Mouse (Mus musculus) lung, postnatal 36 days (tissue): ENCODE measurements around the gene Sec24a.
"Not testable (repeated sequence)": the region's sequence is repeated elsewhere in the genome, so short reads cannot be mapped to it uniquely, and the experiment has no call there.

ENCODE experiments used
- DNase-seq: peaks from one replicate; pipeline ENCODE4 v3.0.0; 2022; ENCODE audit warnings: mixed read lengths

The Sec24a gene

DNA sequence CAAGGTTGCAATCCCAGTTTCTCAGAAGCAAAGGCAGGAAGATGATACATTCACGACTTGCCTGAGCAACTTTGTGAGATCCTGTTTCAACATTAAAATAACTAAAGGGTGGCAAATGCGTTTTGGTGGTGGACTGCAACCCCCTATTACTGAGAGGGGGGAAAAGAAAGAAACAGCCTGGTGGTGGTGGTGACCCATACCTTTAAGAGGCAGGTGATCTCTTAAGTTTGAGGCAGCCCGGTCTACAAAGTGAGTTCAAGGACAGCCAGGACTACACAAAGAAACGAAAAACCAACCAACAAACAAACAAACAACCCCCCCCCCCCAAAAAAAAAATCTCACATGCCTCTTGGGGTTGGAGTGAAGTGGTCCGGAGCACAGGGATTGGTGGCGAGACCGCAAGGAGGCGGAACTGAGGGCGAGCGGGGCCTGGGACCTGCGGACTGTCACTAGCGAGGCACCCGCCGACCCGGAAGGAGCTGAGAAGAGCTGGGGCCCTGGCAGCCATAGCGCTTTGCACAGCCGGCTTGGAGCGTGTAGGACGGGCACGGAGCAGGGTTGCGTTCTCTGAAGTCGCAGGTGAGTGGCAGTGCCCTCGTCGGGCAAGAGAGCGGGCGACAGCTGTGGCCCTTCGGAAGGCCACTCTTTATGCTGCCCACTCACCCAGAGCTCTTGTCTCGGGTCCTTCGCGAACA is at the start of gene Sec24a, which contains the start of gene Sar1b:
Gene Sec24a (minus strand): TSS at position 422 of the 695 bp plus-strand sequence.
Gene Sar1b (plus strand): TSS at position 475 of the 695 bp plus-strand sequence.
- DNase-seq, result peak; percentile 82

DNA sequence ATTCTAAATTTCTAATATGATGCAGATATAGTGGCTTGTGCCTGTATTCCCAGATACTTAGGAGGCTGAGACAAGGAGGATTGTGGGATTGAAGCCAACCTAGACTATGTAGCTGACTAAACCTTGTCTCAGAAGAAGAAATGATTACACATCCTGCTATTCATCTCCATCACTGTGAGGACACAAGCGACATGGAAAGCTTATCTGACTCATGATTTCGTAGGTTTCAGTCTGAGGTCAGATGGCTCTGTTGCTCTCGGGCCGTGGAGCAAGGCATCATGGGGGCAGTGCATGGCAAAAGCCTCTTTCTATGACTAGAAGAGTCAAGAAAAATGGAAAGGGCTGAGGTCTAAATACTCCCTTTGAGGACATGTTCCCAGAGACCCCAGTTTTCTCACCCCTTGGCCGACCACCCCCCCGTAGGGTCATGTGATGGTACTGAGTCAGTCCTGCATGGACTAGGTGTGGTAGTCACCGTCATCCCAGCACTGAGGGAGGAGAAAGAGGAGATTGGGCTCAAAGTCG is 48.6 kb upstream of the Sec24a start:
- DNase-seq, result no peak

DNA sequence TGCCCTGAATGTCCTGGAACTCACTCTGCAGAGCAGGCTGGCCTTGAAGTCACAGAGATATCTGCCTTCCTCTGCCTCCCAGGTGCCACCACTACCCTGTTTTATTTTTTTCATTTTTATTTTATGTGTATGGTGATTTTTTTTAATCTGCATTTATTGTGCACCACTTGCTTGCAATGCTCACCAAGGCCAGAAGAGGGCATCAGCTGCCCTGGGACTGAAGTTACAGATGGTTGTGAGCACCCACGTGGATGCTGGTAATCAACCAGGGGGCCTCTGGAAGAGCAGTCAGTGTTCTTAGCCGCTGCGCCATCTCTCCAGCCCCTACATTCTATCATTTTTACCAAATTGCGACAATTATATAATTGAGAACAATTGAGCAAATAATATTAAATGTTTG is 47.8 kb upstream of the Sec24a start:
- DNase-seq, result peak; percentile 30

DNA sequence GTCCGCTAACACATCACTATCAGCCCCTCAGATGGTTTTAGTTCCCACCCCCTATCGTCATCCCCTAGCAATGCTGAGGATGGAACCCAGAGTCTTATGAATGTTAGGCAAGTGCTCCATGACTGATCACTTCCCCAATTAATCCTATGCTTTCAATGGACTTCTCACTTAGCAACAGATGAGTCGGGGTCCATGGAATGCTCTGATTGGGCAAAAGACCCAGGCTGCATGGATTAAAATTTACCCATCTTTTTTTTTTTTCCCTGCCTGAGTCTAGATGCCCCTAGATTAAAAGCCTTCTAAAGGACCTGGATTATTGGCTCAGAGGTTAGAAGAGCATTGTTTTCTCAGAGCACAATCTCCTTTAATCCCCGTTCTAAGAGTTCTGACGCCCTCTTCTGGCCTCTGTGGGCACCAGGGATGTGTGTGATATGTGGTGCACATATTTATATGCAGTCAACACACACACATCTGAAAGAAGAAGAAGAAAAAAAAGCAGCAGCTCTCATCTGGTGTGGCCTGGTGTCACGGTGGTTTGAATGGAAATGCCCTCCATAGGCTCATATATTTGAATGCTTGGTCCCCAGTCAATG is 46.3 kb upstream of the Sec24a start:
- peak; percentile 83 for DNase-seq

DNA sequence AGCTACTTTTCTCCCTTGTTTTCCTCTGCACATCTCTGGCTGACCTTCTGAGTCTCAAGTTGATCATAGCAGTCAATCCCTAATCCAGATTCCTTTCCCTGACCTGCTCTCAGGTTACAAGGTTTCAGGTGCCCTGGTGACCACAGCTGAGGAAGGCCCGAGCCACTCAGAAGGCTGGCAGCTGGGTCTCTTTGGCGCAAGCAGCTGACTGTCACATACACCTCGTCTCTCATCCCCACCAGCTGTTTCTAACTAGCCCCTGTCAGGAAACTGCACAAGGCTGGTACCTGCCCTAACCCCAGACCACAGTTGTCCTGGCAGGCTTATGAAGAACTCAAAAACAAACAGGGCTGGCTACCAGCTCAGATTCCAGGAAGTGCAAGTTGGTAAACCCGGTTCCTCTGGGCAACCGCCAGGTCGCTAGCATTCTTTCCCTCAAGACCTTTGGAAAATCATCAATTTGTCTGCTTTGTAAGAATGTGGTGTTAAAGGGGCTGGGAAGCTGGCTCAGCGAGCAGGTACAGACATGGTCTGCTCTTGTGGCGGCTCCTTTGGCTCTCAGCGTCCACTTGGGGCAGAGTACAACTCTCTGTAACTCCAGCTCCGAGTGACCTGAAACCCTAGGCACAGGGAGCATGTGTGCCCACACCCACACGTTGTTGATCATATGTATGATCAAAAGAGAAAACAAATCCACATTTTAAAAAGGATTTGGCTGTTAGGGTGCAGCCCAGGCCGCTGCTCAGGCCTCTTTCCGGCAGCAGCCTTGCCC is 43.9 kb upstream of the Sec24a start:
- peak; percentile 33 for DNase-seq

GRCm38 (mm10) chr11:51805221-51805981 is 42.0 kb upstream of the Sec24a start:
- peak; percentile 95 for DNase-seq

GRCm38 (mm10) chr11:51800634-51801325 is 37.3 kb upstream of the Sec24a start:
- peak; percentile 64 for DNase-seq

DNA sequence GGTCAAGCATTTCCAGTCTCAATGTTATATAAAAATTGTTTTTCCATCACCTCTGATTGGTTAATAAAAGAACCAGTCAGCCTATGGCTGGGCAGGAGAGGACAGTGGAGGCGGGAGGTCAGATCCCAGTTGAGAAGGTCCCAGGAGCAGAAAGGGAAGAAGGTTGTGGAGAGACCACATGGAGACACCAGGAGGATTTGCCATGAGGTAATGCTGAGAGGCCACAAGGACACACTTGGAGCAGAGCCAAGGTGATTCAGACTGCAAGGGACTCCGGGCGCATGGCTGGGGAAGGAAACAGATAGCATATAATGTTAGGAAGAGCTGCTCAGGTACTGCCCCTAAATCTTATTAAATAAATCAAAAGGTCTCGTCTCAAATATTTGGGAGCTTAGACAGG is 32.8 kb upstream of the Sec24a start:
- DNase-seq, result peak; percentile 46

DNA sequence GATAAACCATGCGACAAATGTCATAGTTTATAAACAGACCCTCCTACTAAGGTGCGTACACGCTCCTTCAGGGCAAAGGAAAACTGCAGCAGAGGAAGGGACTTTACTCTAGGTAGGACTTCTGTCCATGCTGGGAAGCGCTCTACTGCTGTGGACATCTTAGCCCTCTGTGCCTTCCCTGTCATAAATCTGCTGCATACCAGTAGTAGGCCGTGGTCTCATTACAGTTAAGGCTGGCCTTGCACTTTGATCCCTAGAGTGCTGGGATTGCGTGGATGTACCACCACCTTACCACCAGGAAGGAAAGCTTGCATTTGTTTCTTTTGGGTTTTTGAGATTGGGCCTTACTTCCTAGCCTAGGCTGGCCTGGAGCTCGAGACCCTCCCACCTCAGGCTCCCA is 27.2 kb upstream of the Sec24a start:
- no peak for DNase-seq

DNA sequence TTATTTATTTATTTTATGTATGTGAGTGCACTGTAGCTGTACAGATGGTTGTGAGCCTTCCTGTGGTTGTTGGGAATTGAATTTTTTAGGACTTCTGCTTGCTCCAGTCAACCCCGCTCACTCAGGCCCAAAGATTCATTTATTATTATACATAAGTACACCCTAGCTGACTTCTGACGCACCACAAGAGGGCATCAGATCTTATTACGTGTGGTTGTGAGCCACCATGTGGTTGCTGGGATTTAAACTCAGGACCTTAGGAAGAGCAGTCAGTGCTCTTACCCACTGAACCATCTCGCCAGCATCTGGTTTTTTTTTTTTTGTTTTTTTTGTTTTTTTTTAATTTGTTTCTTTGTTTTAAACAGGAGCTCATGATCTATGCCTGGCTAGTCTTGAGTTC is 26.3 kb upstream of the Sec24a start:
- not testable (repeated sequence) for DNase-seq

DNA sequence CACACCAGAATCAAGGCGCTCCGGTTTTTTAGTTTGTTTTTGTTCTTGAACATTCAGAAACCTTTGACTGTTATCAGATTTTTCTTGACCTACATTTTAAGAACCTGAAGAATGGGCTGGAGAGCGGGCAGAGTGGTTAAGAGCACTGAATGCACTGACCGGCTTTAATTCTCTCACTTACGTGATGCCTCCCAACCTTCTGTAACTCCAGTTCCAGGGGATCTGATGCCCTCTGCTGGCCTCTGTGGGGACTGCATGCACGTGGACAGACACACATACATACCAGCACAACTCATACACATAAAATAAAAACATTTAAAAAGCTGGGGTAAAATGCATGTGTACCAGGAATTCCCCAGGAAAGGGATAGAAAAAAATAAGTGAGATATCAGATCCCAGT is 22.5 kb upstream of the Sec24a start:
- DNase-seq, result peak; percentile 90

DNA sequence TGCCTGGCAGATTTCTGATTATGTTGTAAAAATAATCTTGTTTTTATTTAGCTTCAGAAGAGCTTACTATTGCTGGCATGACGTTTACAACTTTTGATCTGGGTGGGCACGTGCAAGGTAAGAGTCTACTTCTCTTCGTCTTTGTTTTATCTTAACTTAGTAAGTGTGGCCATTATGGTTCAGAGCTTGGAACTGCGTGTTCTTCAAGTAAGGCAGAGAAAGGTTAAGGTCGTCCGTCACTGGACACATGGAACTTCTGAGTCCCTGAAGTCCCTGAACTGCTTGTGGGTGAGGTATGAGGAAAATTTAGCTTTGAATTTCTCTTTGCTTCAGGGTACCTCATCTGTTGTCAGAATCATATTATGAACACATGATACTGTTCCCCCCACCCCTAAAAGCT is 19.3 kb upstream of the Sec24a start:
- DNase-seq, result no peak

GRCm38 (mm10) chr11:51780773-51781267 is 17.4 kb upstream of the Sec24a start:
- no peak for DNase-seq

GRCm38 (mm10) chr11:51777478-51777877 is 14.0 kb upstream of the Sec24a start:
- peak; percentile 47 for DNase-seq

DNA sequence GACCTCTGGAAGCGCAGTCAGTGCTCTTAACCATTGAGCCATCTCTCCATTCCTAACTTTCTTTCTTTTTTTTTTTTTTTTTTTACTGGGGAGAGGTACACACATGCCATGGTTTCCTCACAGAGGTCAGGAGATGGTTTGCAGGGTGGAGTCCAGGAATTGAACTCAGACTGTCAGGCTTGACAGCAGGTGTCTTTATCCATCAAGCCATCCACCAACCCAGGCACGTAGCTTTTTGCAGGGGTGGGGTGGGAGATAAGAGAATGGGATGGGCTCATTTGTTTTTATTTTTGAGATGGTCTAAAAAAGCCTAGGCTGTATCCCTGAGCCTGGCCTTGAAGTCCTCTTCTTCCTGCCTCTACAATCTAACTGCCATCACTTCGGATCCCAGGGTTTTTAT is 12.1 kb upstream of the Sec24a start:
- DNase-seq, result no peak

GRCm38 (mm10) chr11:51768296-51768695 is 4.9 kb upstream of the Sec24a start:
- no peak for DNase-seq

DNA sequence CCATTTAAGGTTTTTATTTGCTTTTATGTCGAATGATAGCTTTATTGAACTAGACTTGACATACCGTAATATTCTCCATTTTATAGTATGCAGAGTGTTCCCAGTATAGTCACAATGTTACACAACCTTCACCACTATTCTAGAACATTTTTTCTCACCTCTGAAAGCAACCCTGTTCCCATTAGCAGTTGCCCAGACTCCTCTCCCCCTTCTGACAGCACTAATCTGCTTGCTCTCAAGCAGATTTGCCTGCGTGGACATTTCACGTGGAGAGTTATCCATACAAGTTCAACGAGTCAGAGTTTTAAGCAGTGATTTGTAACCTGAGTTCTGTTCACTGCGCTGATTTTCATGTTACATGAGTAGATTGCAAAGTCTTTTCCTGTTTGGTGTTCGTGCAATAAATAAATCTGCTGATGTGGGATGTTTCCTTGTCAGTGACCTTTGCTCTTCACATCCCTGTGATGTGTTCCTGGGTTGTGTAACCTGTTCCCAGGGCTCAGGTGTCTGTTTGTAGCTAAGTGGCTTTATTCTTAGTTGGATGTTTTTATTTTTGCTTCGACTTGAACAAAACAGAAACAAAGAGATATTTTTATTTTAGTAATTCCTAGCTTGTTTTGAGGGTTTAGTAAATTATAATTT is 4.3 kb upstream of the Sec24a start:
- DNase-seq, result peak; percentile 18

GRCm38 (mm10) chr11:51764816-51765215 is 1.4 kb upstream of the Sec24a start:
- no peak for DNase-seq

DNA sequence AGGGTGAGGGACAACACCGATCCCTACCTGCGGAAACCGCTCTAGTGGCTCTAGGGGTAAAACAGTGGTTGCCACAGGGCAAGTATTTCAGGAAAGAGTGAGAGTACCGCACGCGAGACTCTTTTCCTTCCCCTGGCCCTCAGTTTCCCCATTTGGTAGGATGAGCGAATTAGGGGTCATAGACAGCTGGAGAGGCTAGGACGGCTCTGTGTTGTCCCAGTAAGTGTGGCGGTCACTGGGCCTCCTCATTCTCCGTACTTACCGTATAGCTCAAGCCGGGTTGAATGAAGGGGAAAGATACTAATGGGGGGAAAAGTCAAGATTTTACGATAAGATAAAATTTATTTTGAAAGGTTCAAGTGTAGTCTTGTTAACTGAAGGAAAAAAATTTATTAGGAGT is 521 bp upstream of the Sec24a start:
- no peak for DNase-seq

DNA sequence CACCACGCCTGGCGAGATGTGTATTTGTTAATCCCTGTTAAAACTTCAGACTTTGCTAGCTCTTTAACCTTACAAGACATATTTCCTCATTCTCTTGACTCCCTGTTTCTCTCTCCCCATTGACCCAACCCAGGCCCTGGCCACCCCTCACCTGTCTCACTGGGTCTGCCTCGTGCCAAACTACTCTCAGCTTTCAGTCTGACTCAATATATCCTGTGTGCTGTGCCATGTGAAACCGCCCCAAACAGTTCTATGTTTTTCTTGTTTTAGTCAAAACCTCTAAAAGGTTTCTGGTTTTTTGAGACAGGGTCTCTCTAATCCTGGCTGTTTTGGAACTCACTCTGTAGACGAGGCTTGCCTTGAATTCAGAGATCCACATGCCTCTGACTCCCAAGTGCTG is 2.2 kb downstream of the Sec24a start:
- DNase-seq, result no peak

DNA sequence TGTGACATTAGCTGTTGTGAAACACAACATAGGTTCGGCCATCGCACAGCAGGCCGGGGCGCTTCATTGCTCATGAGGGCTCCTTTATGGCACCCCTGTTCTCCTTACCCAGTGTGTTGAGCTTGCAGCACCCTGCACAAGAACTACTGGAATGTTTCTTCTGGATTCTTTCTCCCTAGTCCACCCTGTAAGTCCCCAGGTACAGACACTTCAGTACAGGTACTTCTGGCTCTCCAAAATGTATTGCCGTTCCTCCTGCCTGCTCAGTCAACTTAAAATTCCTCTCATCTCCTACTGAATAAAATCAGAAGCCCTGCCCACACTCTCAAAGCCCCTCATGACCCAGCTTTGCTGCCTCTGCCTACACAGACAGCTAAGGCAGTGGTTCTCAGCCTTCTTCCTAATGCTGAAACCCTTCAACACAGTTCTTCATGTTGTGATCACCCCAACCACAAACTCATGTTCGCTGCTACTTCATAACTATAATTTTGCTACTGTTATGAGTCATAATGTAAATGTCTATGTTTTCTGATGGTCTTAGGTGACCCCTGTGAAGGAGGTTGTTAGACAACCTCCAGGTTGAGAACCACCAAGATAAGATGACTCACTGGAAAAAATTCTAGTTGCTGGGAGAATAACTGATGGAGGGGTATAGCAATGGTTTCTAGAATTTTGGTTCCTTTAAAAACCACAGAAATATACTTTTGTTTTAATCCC is 3.3 kb downstream of the Sec24a start:
- DNase-seq, result peak; percentile 44
